Mouse (Mus musculus) olfactory bulb, adult 2 months (tissue): ENCODE measurements around the gene Polr3gl. TPM values are rescaled to one million over a fixed set of nuclear protein-coding genes. Genes with fewer than 3 reads are reported as not detected.

ENCODE experiments used
- H3K27ac ChIP-seq: fragments of 200-500 bp; 2 replicates; pipeline ENCODE4 v1.5.1; 2012; ENCODE audit warnings: low read depth, low read length; ENCODE audit not compliant: insufficient read depth
- H3K4me1 ChIP-seq: fragments of 200-500 bp; 2 replicates; pipeline ENCODE4 v1.6.1; 2012; ENCODE audit warnings: low read length; ENCODE audit not compliant: control insufficient read depth, insufficient read depth
- H3K4me3 ChIP-seq: fragments of 200-500 bp; 2 replicates; pipeline ENCODE4 v1.5.1; 2012; ENCODE audit warnings: mild to moderate bottlenecking, low read depth, low read length, moderate library complexity; ENCODE audit not compliant: insufficient read depth
- CTCF ChIP-seq: fragments of 200-500 bp; IDR thresholded peaks from 2 replicates; pipeline ENCODE4 v1.5.1; 2012; ENCODE audit warnings: low read depth, mild to moderate bottlenecking, low read length, moderate library complexity; ENCODE audit not compliant: insufficient read depth
- POLR2A ChIP-seq: fragments of 200-500 bp; IDR thresholded peaks from 2 replicates; pipeline ENCODE4 v1.6.1; 2012; ENCODE audit warnings: mild to moderate bottlenecking, low read depth, low read length, moderate library complexity; ENCODE audit not compliant: insufficient read depth
- WGBS: fragments of 180-500 bp; shearing (Covaris S2); methylation state at CpG from one replicate; pipeline ENCODE4 v1.1.7; 2018; 5-methylcytosine and 5-hydroxymethylcytosine counted together
- polyA plus RNA-seq: library from polyadenylated mRNA; stranded (reverse); fragments of >200 nt; gene quantifications from 2 replicates; pipeline ENCODE4 v1.2.4, GENCODE M21; 2012; ENCODE audit warnings: low replicate concordance; ENCODE audit not compliant: missing spikeins, insufficient read depth, insufficient read length

Polr3gl gene
- polyA plus RNA-seq, 1 experiment: not detected

DNA sequence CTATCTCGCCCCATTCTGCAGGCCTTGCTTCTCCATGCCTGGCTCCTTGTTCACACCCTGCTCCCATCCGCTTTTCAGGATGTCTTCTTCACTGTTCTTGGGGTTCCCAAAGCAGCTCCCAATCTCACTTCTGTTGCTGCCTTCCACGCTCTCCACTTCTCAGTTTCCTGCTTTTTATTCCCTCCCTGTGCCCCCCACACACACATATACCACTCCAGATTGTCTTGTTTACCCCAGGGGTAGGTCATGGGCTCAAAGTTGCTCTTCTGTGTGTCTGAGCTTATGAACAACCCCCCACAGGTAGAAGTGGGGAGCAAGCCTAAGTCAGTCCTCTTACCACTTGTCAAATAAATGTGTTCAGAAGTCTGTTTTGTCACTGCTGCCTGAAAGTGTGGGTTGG lies 5.4 kb upstream of the Polr3gl start:
- 0 out of 2 replicates have a peak overlapping the region, but pooled peaks have one; percentile 56 for H3K4me3 ChIP-seq
- WGBS: 64% methylated on average over 3 of the region's 3 CpGs
- H3K4me1 ChIP-seq: peaks cover 24% of the 10 kb centered on the region
- peak overlapping the region; percentile 14; the same call in 1 of the 2 replicates for H3K27ac ChIP-seq
- TF ChIP-seq CTCF: no peak
- TF ChIP-seq POLR2A: no peak

DNA sequence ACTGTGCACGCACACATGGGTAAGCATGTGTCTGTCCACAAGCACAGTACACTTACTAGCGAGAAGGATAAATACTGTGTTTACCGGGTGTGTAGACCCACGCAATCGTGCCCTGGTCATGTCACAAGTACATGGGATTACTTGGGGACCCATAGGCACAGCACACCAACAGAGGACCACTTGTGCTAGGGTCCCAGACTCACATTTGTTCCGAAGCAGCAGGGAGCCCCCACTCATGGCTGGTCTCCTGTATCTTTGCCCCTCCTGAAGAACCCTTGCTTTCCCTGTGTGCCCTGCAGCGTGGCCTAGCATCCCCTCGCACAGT lies 5.0 kb upstream of the Polr3gl start:
- H3K27ac ChIP-seq: peak overlapping the region; percentile 14; the same call in 1 of the 2 replicates
- 42% methylated on average over 8 of the region's 8 CpGs for WGBS
- H3K4me3 ChIP-seq: peak overlapping the region; percentile 56
- peaks cover 24% of the 10 kb centered on the region for H3K4me1 ChIP-seq
- no peak for TF ChIP-seq CTCF
- no peak for TF ChIP-seq POLR2A

DNA sequence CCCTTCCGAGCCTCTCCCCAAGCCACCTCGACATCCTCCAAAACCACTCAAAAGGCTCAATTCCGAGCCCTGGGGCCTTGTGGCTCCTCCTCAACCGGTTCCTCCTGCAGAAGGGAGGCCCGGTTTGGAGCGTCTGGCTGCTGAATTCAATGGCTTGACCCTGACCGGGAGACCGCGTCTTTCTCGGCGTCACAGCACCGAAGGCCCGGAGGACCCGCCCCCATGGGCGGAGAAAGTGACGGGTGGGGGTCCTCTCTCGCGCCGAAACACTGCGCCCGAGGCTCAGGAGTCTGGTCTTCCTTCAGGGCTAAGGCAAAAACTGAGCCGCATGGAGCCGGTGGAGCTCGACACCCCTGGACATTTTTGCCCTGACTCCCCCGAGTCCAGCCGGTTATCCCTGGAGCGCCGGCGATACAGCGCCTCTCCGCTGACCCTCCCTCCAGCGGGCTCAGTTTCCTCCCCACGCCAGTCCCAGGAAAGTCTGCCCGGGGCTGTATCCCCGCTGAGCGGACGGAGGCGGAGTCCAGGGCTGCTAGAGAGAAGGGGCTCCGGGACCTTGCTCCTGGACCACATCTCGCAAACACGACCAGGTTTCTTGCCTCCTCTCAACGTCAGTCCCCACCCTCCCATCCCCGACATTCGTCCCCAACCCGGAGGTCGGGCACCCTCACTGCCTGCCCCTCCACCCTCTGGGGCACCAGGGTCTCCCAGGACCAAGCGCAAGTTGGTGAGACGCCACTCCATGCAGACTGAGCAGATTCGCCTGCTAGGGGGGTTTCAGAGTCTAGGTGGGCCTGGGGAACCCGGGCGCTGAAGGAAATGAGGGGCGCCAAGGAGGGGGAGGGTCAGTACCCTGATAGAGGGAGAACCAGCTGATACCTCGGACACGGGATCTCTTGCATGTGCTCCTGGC lies 4.4 kb upstream of the Polr3gl start:
- TF ChIP-seq POLR2A: peak; percentile 35; the same call in 1 of the 2 replicates
- TF ChIP-seq CTCF: no peak
- peak overlapping the region; percentile 56 for H3K4me3 ChIP-seq
- 3% methylated on average over 54 of the region's 54 CpGs for WGBS
- peaks cover 24% of the 10 kb centered on the region for H3K4me1 ChIP-seq
- peak overlapping the region; percentile 91 for H3K27ac ChIP-seq

DNA sequence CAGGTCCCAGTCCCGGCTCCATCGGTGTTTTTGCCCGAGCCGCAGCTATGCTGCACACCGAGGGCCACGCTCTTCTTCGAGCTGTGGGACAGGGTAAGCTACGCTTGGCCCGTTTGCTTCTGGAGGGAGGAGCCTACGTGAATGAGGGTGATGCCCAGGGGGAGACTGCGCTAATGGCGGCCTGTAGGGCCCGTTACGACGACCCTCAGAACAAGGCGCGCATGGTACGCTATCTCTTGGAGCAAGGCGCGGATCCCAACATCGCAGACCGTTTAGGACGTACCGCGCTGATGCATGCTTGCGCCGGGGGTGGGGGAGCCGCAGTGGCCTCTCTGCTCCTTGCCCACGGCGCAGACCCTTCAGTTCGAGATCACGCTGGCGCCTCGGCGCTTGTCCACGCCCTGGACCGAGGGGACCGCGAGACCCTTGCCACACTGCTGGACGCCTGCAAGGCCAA lies 3.5 kb upstream of the Polr3gl start:
- under 1% methylated on average over 40 of the region's 40 CpGs for WGBS

DNA sequence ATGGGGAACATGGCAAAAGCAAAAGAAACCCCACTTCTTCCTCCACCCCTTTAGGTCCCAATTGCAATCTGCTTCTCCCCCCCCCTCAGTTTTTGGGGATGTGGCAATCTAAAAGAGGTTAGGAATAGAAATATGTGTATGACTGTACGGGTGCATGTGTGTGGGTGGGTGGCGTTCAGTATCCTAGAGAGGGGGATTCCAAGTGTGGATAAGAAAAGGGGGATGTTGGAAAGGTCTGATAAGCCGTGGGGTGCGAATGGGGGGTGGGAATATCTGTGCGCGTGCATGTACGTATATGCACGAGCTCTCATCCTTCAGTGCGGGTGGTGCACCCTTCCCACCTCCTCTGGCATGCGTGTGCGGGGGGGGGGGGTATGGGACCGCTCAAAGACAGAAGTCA lies 2.9 kb upstream of the Polr3gl start:
- WGBS: 3% methylated on average over 12 of the region's 12 CpGs
- Histone ChIP-seq H3K4me1 (peaks cover 25% of the 10 kb centered on the region), H3K4me3 (peak overlapping the region; percentile 56), H3K27ac (peak overlapping the region; percentile 91)
- no peak for TF ChIP-seq POLR2A

More for the DNA sequence above, 3.5 kb upstream of the Polr3gl start:
- TF ChIP-seq POLR2A: peak; percentile 17; the same call in 1 of the 2 replicates
- no peak for TF ChIP-seq CTCF
- Histone ChIP-seq H3K4me1 (peaks cover 24% of the 10 kb centered on the region), H3K4me3 (peak overlapping the region; percentile 56), H3K27ac (peak overlapping the region; percentile 91)

DNA sequence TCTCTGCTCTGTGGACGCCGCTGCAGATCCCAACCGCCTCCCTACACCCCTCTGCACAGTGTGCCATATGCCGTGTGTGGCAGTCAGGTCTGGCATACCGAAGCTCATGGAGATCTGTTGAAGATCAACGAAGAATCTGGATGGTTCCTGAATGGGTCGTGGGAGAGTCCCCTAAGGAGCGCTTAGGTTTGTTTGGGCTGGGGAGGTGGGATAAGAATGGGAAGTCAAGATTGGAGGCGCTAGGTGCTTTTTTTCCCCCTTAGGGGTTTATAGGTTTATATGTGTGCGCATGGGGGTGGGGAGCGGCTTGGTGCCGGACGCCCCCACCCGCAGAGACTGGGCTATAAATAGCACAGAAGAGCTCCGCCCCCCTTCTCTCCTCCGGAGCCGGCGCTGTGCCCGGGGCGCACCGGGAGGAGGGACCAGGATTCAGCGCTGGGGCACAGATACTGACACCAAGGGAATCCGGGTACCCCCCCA lies 2.3 kb upstream of the Polr3gl start, which contains the start of gene Ankrd34a:
Ankrd34a (plus strand) TSS at position 409 of the 480 bp plus-strand sequence.
- peak within 1 kb of the TSS; percentile 56 for H3K4me3 ChIP-seq
- 1% methylated on average over 23 of the region's 23 CpGs for WGBS
- peaks cover 25% of the 10 kb centered on the region for H3K4me1 ChIP-seq

DNA sequence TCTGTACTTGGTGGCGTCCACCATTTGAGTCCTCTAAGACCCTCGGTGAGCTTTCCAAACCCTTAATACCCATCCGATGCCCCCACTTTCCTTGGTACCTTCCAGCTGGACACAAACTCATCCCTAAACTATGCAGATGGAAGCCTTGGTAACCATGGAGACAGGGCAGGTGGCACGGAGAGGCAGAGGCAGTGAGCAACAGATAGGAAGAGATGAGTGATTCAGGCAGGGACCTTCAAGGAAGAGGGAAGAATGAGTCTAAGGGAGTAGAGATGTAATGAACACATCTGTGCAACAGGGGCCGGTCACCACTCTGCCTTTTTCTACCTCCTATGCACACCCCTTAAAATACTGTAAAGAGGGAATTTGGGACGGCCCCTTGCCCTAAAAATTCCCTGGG lies 1.7 kb upstream of the Polr3gl start:
- peaks cover 25% of the 10 kb centered on the region for H3K4me1 ChIP-seq
- TF ChIP-seq CTCF (no peak), POLR2A (no peak)
- peak overlapping the region; percentile 56 for H3K4me3 ChIP-seq
- H3K27ac ChIP-seq: peak overlapping the region; percentile 91
- WGBS: 26% methylated on average over 6 of the region's 6 CpGs

More for the DNA sequence above, 2.3 kb upstream of the Polr3gl start, which contains the start of gene Ankrd34a:
- 0 out of 2 replicates have a peak, but pooled peaks have one; percentile 45 for TF ChIP-seq POLR2A
- TF ChIP-seq CTCF: no peak
- H3K27ac ChIP-seq: peak within 1 kb of the TSS; percentile 91

DNA sequence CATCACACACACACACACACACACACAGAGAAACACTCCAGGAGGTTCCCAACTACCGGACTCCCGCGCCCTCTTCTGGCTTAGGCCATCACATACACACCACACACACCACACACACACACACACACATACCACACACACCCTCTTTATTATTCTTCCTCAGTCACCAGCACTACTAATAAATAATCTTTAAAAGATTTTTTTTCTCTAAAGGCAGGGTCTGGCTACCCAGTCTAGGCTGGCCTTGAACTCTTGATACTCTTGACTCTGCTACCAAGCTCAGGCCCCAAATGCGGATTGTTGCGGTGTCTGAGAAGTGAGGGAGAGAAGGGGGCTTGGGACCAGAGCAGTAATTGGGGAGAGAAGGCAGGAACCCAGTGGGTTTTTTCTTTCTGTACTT lies 870 bp upstream of the Polr3gl start:
- peaks cover 25% of the 10 kb centered on the region for H3K4me1 ChIP-seq
- H3K4me3 ChIP-seq: no peak overlapping the region
- H3K27ac ChIP-seq: no peak overlapping the region
- TF ChIP-seq POLR2A (no peak), CTCF (no peak)
- 75% methylated on average over 5 of the region's 5 CpGs for WGBS

DNA sequence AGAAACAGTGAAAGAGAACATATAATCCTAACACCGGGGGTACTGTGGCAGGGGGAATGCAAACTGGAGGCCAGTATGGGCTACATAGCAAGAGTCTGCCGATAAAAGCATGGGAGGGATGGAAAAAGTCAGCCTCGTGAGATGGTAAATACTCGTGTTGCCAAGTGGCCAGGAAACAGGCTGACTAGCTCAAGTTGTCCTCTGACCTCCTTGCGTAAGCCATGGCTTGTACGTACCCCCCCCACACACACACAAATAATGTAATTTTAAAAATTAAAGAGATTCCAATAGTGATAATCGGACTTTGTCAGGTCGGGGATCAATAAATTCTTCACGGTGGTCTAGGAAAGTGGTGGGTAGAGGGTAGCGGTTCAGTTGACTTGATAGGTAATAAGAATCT lies 607 bp downstream of the Polr3gl start:
- H3K27ac ChIP-seq: peak overlapping the region; percentile 96
- WGBS: under 1% methylated on average over 10 of the region's 10 CpGs
- TF ChIP-seq POLR2A: no peak
- no peak for TF ChIP-seq CTCF
- peak overlapping the region; percentile 89 for H3K4me3 ChIP-seq
- H3K4me1 ChIP-seq: peaks cover 15% of the 10 kb centered on the region
